In the genomic region with DNA sequence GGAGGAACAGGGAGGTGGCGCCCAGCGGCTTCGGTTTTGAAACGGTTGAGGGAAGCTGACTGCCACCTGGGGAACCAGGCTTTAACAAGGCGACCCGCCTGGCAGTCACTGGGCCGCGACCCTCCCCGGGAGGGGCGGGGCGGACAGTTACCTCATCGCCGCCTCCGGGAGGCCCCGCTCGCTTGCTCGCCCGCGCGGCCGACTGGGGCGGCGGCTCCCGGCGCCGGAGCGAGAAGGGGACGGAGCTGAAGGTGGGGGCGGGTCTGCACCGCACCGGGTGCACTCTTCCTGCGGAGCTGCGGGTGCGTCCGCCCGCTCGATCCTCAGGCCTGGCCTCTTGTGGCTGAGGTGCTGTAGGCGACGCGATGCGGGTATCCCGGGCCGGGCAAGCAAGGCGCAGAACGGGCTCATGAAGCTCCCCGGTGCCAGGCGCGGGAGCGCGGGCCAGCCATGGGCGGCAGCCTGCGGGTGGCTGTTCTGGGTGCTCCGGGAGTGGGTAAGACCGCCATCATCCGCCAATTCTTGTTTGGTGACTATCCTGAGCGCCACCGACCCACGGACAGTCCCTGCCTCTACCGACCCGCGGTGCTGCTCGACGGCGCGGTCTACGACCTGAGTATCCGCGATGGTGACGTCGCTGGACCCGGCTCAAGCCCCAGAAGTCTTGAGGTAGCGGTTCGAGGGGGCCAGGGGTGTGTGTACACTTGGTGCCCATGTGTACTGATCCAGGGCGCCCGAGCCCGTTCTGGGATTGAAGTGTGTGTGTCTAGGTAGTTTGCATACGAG, we compare ENCODE assay signal across 8 mouse cellular contexts. TPM values are rescaled to one million over a fixed set of nuclear protein-coding genes. Genes with fewer than 3 reads are reported as not detected.
DNase-seq lines count a peak whose midpoint lies in the region; ATAC-seq lines count a peak whose summit lies in the region.

A gene (plus strand): TSS at position 273 of the 786 bp plus-strand sequence.

- H3K4me2 ChIP-seq in kidney, embryonic 14.5 days (replicated peaks; ENCODE audit: low read depth, low read length), result peak within 1 kb of the TSS; percentile 97
- H3K4me2 ChIP-seq in liver, embryonic 11.5 days, result peak within 1 kb of the TSS; percentile 86
- H3K4me2 ChIP-seq in neural tube, embryonic 12.5 days (replicated peaks), result peak within 1 kb of the TSS; percentile 84

- H3K36me3 ChIP-seq in heart, embryonic 10.5 days, result 0 out of 2 replicates have a peak, but pooled peaks cover 7% of the 10 kb centered on the region
- no peaks in the 10 kb centered on the region; the same call in 1 of the 2 replicates for H3K36me3 ChIP-seq in kidney, embryonic 14.5 days (ENCODE audit: control insufficient read depth, insufficient read depth, low read length)
- no peaks in the 10 kb centered on the region for H3K36me3 ChIP-seq in liver, embryonic 11.5 days (ENCODE audit: control insufficient read depth, insufficient read depth, low read length)
- no peaks in the 10 kb centered on the region for H3K36me3 ChIP-seq in neural tube, embryonic 12.5 days

- H3K27me3 ChIP-seq in heart, embryonic 10.5 days (ENCODE audit: insufficient read depth, poor library complexity, severe bottlenecking), result peaks cover 85% of the 10 kb centered on the region
- H3K27me3 ChIP-seq in kidney, embryonic 14.5 days (ENCODE audit: control insufficient read depth, insufficient read depth, low read length), result peaks cover 56% of the 10 kb centered on the region
- H3K27me3 ChIP-seq in liver, embryonic 11.5 days (replicated peaks; ENCODE audit: control insufficient read depth, insufficient read depth, low read length), result peaks cover 78% of the 10 kb centered on the region
- H3K27me3 ChIP-seq in neural tube, embryonic 12.5 days (replicated peaks), result peaks cover 83% of the 10 kb centered on the region

- 2% methylated on average over 76 of the region's 77 CpGs for WGBS in heart, embryonic 10.5 days
- WGBS in kidney, embryonic 14.5 days, result 1% methylated on average over 58 of the region's 77 CpGs
- WGBS in liver, embryonic 11.5 days, result 2% methylated on average over 73 of the region's 77 CpGs
- WGBS in neural tube, embryonic 12.5 days, result 2% methylated on average over 77 of the region's 77 CpGs

- peak within 1 kb of the TSS; percentile 69 for H3K27ac ChIP-seq in heart, embryonic 10.5 days
- H3K27ac ChIP-seq in kidney, embryonic 14.5 days (ENCODE audit: low read depth, low read length), result 0 out of 2 replicates have a peak within 1 kb of the TSS, but pooled peaks have one; percentile 17
- H3K27ac ChIP-seq in liver, embryonic 11.5 days (ENCODE audit: low read depth, low read length), result no peak within 1 kb of the TSS
- H3K27ac ChIP-seq in neural tube, embryonic 12.5 days, result no peak within 1 kb of the TSS

- H3K4me1 ChIP-seq in heart, embryonic 10.5 days, result peaks cover 60% of the 10 kb centered on the region
- H3K4me1 ChIP-seq in kidney, embryonic 14.5 days (ENCODE audit: control insufficient read depth, insufficient read depth, low read length), result peaks cover 41% of the 10 kb centered on the region
- peaks cover 36% of the 10 kb centered on the region for H3K4me1 ChIP-seq in liver, embryonic 11.5 days (replicated peaks; ENCODE audit: control insufficient read depth, insufficient read depth, low read length)
- H3K4me1 ChIP-seq in neural tube, embryonic 12.5 days, result peaks cover 37% of the 10 kb centered on the region

- ATAC-seq in kidney, embryonic 14.5 days (ENCODE audit: low FRiP score, low TSS enrichment), result no peak; the same call in 1 of the 2 replicates
- ATAC-seq in liver, embryonic 11.5 days (replicated peaks; ENCODE audit: low FRiP score), result no peak
- ATAC-seq in neural tube, embryonic 12.5 days (ENCODE audit: low FRiP score, low read depth), result no peak

- DNase-seq in adrenal gland, adult (ENCODE audit: inconsistent age in 2 of 2, low spot score in 1 of 2), result peak; percentile 52 to 77
- no peak for DNase-seq in adrenal gland, adult 18-20 months (ENCODE audit: low spot score in 2 of 2)
- peak; percentile 39 for DNase-seq in adrenal gland, postnatal 25 days
- DNase-seq in heart, embryonic 10.5 days (ENCODE audit: low spot score), result no peak
- DNase-seq in liver, embryonic 11.5 days (ENCODE audit: low spot score), result peak; percentile 59
- DNase-seq in thymus, postnatal 10 days (ENCODE audit: low spot score in 2 of 2), result peak; percentile 29 to 51

- peak within 1 kb of the TSS; percentile 66 for H3K4me3 ChIP-seq in heart, embryonic 10.5 days
- peak within 1 kb of the TSS; percentile 54 for H3K4me3 ChIP-seq in kidney, embryonic 14.5 days (ENCODE audit: low read length)
- H3K4me3 ChIP-seq in liver, embryonic 11.5 days (ENCODE audit: low read depth, low read length), result peak within 1 kb of the TSS; percentile 54
- peak within 1 kb of the TSS; percentile 46 for H3K4me3 ChIP-seq in neural tube, embryonic 12.5 days

- H3K9ac ChIP-seq in kidney, embryonic 14.5 days (ENCODE audit: low read depth, low read length), result peak within 1 kb of the TSS; percentile 58
- peak within 1 kb of the TSS; percentile 42; the same call in 1 of the 2 replicates for H3K9ac ChIP-seq in liver, embryonic 11.5 days (ENCODE audit: low read depth, low read length)
- peak within 1 kb of the TSS; percentile 51 for H3K9ac ChIP-seq in neural tube, embryonic 12.5 days

- H3K9me3 ChIP-seq in heart, embryonic 10.5 days, result peaks cover 2% of the 10 kb centered on the region; the same call in 1 of the 2 replicates
- H3K9me3 ChIP-seq in kidney, embryonic 14.5 days (ENCODE audit: control insufficient read depth, low read length), result no peaks in the 10 kb centered on the region
- H3K9me3 ChIP-seq in liver, embryonic 11.5 days (ENCODE audit: control insufficient read depth, low read length), result no peaks in the 10 kb centered on the region
- H3K9me3 ChIP-seq in neural tube, embryonic 12.5 days, result no peaks in the 10 kb centered on the region

RNA-seq across cellular contexts. Expression of the gene that starts here (rescaled TPM):
- total RNA-seq in adrenal gland, adult 18-20 months (2021), result under 1 TPM in 1 of 2 experiments, not detected in 1; 0.46 TPM
- 0.39 TPM in 1 of 2 replicates, not detected in the other for total RNA-seq in adrenal gland, postnatal 25 days (2021)
- 1.1 and 1.4 TPM in 2 replicates for polyA plus RNA-seq in heart, embryonic 10.5 days (2016; fragmentation: Nextera tagmentation; extraction: Ambion mirVana)
- polyA plus RNA-seq in kidney, embryonic 14.5 days (2014; fragmentation: Nextera tagmentation; extraction: Ambion mirVana), result 4.1 and 4.6 TPM in 2 replicates
- polyA plus RNA-seq in liver, embryonic 11.5 days (2014; fragmentation: Nextera tagmentation; extraction: Ambion mirVana), result 0.75 and 1.3 TPM in 2 replicates
- 0.75 and 0.92 TPM in 2 replicates for polyA plus RNA-seq in neural tube, embryonic 12.5 days (2016; fragmentation: Nextera tagmentation; extraction: Ambion mirVana)

Comparison
In these comparisons a context has a peak if more than half of its experiments do, and no peak if none do; other contexts are left out.
1. DNase-seq: peak in adrenal gland, adult (2 of 2), liver, embryonic 11.5 days (single experiment) and thymus, postnatal 10 days (2 of 2); none in adrenal gland, adult 18-20 months (0 of 2) and heart, embryonic 10.5 days (single experiment).
2. Peak in DNase-seq in adrenal gland, postnatal 25 days; RNA of the gene not detected or under 1 TPM.
3. H3K27ac ChIP-seq: peak in heart, embryonic 10.5 days (single experiment) and kidney, embryonic 14.5 days (single experiment); none in liver, embryonic 11.5 days (single experiment) and neural tube, embryonic 12.5 days (single experiment).
4. Peak in every context shown above with its lines, with median percentiles within 50 percentile points of each other: H3K4me3 ChIP-seq, H3K4me2 ChIP-seq and H3K9ac ChIP-seq.